Mouse (Mus musculus): ENCODE data around the gene S100a1. TPM values are rescaled to one million over a fixed set of nuclear protein-coding genes. Genes with fewer than 3 reads are reported as not detected.

S100a1 gene
- total RNA-seq, 2 experiments from 2014 or later, result 92.6 to 106 TPM

- DNase-seq (ENCODE audit: extremely low spot score in 1 of 2, low spot score in 1 of 2), result no peak
Measured at GRCm38 (mm10) chr3:90512948-90513642, 1.1 kb downstream of the S100a1 start.

GRCm38 (mm10) chr3:90512276-90512675, 1.9 kb downstream of the S100a1 start:
- DNase-seq (ENCODE audit: extremely low spot score in 1 of 2, low spot score in 1 of 2), result no peak

DNA sequence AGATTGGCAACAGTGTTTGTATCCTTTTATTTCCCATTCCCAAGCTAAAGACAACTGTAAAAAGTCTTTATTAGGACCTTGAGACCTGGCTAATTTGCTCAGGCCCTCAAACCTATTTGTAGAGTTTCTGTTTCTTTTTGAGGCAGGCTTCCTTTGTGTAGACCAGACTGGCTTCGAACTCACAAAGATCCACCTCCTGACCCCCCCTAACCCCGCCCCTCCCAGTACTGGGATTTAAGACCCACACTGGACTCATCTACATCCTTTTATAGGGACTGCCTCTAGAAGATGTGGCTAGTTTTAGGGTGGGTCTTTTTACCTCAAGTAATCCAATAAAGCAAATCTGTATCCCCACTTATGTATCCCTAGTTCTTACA, 4.5 kb downstream of the S100a1 start:
- DNase-seq (ENCODE audit: extremely low spot score in 1 of 2, low spot score in 1 of 2), result no peak

DNA sequence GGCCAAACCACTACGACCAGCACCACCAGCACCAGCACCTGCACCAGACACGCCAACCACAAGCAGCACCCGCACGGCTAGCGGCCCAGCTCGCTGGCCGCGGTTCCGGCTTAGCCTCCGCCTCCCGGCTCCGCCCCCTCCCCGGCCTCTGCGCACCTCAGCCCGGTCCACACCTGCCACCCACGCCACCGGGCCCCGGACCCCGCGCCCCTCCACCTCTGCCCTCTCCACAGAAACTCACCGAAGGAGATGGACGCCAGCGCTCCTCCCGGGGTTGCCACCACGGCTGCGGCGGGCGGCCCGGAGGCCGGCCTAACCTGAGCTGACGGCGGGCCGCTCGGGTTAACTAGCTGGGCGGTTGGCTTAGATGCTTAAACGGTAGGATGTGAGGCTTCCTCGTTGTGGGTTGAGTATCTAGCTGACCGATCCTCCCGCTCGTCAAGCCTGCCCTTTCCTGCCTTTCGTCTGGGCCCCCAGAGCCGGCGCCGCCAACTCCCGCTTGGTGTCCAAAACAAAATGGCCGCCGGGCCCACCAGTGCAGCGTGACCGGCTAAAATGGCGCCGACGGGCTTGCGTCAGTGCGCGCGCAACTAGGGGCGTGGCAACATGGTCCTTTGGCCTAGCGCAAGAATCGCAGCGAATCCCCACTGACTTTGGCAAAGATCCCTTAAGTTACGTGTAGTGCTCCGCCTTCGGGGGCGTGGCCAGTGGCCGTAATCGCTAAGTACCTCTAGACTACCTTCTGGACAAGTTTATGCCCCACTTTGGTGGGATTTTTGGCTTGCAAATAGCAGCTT, 5.0 kb downstream of the S100a1 start, which contains the start of gene Chtop:
Gene Chtop, minus strand, starts transcription at position 549 of the 797 bp plus-strand sequence.
- DNase-seq (ENCODE audit: extremely low spot score in 1 of 2, low spot score in 1 of 2), result peak; percentile 96 to 98

DNA sequence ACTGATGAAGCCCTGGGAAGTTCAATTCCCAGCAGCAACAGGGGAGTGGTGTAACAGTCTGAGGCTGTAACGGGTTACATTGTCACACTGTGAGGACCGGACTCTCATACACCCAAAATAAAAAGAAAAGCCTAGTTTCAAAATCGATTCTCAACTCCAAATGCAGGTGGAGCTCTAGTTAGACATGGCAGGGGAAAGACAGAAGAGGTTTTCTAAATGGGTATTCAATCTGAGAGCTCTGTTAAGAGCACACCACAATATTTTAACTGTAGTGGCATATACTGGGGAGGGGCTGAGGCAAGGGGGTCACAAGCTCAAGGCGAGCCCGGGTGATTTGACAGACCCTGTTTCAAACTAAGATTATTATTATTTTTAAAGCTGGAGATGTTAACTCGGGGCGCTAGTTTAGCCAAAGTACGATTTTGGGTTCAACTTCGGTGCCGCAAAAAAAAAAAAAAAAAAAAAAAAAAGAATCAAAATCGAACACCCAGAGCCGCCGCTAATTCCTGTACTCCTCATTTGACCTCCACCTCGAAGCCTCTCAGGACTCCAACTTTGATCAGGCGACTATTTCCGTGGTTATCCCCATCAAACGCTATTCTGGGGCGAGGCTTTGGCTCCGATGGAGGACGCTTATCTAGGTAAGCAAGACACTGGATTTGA, 5.8 kb downstream of the S100a1 start:
- no peak for DNase-seq (ENCODE audit: extremely low spot score in 1 of 2, low spot score in 1 of 2)

- no peak for DNase-seq (ENCODE audit: extremely low spot score in 1 of 2, low spot score in 1 of 2)
Measured at GRCm38 (mm10) chr3:90506362-90506761, 7.8 kb downstream of the S100a1 start.

- no peak for DNase-seq (ENCODE audit: extremely low spot score in 1 of 2, low spot score in 1 of 2)
Measured at GRCm38 (mm10) chr3:90505216-90505615, 9.0 kb downstream of the S100a1 start.

DNA sequence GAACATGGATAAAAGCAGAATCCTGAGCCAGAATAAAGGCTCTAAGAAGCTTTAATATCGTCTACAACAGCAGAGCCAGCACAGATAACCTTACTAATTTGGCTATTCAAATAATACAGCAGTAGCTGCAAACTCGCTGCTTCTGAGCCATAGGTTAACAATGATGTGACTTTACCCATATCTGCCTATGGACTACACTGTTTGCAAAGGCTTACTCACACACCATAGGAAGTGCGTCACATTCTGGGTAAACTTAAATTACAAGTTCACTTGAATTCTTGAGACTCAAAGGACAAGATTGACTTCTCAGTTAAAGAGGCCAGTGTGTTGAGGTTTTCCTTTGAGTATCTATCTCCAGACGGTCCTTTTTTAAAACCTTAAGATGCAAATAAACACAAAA, 10.7 kb downstream of the S100a1 start:
- no peak for DNase-seq (ENCODE audit: extremely low spot score in 1 of 2, low spot score in 1 of 2)

GRCm38 (mm10) chr3:90497597-90497996, 16.6 kb downstream of the S100a1 start:
- DNase-seq (ENCODE audit: extremely low spot score in 1 of 2, low spot score in 1 of 2), result no peak

GRCm38 (mm10) chr3:90495850-90496525, 18.2 kb downstream of the S100a1 start:
- no peak for DNase-seq (ENCODE audit: extremely low spot score in 1 of 2, low spot score in 1 of 2)

GRCm38 (mm10) chr3:90493831-90494540, 20.2 kb downstream of the S100a1 start:
- DNase-seq (ENCODE audit: extremely low spot score in 1 of 2, low spot score in 1 of 2), result no peak

DNA sequence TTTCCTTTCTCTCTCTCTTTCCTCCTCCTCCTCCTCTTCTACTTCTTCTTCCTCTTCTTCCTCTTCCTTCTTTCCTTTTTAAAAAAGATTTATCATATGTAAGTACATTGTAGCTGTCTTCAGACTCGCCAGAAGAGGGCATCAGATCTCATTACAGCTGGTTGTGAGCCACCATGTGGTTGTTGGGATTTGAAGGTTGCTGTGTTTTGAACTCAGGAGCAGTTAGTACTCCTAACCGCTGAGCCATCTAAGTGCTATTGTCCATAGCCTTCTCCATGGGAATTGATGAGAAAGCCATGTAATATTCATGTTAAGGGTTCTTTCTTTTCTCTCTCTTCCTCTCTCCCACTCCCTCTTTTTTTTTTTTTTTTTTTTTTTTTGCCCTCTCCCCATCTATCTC, 22.8 kb downstream of the S100a1 start:
- no peak for DNase-seq (ENCODE audit: extremely low spot score in 1 of 2, low spot score in 1 of 2)

GRCm38 (mm10) chr3:90490696-90491256, 23.4 kb downstream of the S100a1 start, which contains the start of gene Snapin:
Snapin (minus strand) TSS chr3:90491033.
- DNase-seq (ENCODE audit: extremely low spot score in 1 of 2, low spot score in 1 of 2), result peak; percentile 86 to 93

- no peak for DNase-seq (ENCODE audit: extremely low spot score in 1 of 2, low spot score in 1 of 2)
Measured at GRCm38 (mm10) chr3:90488576-90488975, 25.6 kb downstream of the S100a1 start.

GRCm38 (mm10) chr3:90486998-90487397, 27.2 kb downstream of the S100a1 start:
- no peak for DNase-seq (ENCODE audit: extremely low spot score in 1 of 2, low spot score in 1 of 2)

DNA sequence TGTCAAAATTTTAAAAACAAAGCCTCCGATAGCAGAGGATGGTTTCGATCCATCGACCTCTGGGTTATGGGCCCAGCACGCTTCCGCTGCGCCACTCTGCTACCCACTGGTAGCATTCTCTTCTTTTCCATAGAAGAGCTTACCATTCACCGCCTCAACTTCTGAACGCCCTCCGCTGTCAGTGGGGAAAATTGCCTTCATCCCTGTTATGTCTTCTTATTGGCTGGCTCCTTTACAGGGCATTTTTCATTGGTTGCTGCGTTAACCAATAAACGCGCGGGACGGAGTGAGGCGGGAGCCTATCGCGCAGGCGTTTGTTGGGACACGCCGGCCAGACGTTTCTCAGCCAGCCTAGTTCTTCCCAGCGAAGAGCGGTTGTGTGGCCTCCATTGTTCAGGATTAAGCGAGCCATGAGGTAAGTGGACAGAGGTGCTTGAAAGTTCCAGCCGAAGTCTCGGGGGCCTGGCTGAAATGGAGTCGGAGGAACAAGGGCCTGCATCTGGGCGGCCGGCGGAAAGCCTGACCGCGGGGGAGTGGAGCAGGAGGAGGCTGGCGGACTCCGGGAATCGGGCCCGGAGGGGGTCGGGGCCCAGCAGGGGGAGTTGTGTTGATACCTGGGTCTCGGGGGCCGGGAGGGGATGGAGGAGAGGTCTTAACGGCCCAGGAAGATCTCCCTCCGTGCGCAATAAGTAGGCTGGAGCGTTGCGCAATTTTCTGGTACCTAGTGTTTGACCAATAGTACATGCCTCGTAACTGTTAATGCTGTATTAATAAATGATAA, 38.2 kb downstream of the S100a1 start, which contains the start of gene Ilf2:
Gene Ilf2, plus strand, starts transcription at position 296 of the 781 bp plus-strand sequence.
- peak; percentile 85 to 87 for DNase-seq (ENCODE audit: extremely low spot score in 1 of 2, low spot score in 1 of 2)

GRCm38 (mm10) chr3:90475151-90475830, 38.9 kb downstream of the S100a1 start:
- no peak for DNase-seq (ENCODE audit: extremely low spot score in 1 of 2, low spot score in 1 of 2)

DNA sequence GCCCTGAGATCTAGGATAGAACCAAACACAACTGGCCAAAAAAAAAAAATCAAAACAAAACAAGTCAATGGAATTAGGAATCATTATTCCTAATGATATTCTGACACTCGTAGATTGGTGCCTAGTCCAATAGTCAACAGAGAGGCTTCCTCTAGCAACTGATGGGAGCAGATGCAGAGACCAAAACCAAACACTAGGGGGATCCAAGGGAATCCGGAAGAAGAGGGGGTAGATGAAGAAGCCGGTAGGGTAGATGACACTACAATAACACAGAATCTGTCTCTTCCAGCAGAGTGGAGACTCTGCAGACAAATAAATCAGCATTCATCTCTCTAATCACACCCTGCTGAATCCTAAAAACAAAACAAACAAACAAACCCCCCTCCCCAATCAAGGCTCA, 42.0 kb downstream of the S100a1 start:
- no peak for DNase-seq (ENCODE audit: extremely low spot score in 1 of 2, low spot score in 1 of 2)

Measured in layer of hippocampus, postnatal 25 days (tissue).